Mouse (Mus musculus): Measurements from ENCODE around the gene Foxa3. TPM values are rescaled to one million over a fixed set of nuclear protein-coding genes. Genes with fewer than 3 reads are reported as not detected.

Gene Foxa3
- total and polyA plus RNA-seq, 3 experiments, result not detected

DNA sequence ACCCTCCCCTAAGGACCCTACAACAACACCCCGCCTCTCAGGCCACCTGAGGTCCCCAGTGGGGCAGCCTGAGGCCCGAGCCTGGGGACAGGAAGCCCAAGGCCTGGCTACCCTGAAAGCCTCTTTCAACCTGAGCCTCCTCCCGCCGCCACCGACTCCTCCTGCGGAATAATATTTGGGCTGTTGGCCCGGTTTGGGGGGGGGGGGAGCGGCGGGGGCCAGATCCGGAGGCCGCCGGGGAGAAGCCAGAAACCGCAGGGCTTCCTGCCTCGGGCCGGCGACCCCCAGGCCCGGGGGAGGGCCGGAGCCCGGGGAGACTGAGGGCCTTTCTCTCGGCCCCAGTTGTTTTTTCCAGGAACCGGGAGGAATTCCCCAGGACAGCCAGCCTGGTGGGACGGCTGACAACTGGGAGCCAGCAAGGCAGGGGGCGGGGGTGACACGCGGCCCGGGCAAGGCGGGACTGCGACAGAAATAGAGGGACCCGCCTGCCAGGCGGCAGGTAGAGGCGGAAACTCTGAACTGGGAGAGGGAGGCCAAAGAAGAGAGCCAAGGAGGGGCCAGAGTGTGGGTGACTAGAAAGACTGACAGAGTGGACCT, 11.2 kb downstream of the Foxa3 start:
- Histone ChIP-seq H3K36me3 (replicated peaks) (peaks cover 19% of the 10 kb centered on the region), H3K27me3 (ENCODE audit: insufficient read depth, low read length) (peaks cover 16% of the 10 kb centered on the region), H3K9me3 (replicated peaks) (no peaks in the 10 kb centered on the region), H3K4me3 (ENCODE audit: low read depth, low read length) (peak overlapping the region; percentile 67; the same call in 1 of the 2 replicates), H3K4me1 (ENCODE audit: insufficient read depth, low read depth, low read length) (peaks cover 35% of the 10 kb centered on the region)
- DNase-seq (ENCODE audit: low spot score) (peak; percentile 78), ATAC-seq (ENCODE audit: extremely low read depth, insufficient number of reproducible peaks, low FRiP score, poor library complexity, severe bottlenecking) (no peak; the same call in 1 of the 2 replicates)
- TF ChIP-seq GATA1 (IDR thresholded peaks at IDR 0.05; ENCODE audit: borderline replicate concordance, low read length) (no peak), GATA2 (IDR thresholded peaks at IDR 0.05; ENCODE audit: borderline replicate concordance, low read depth, low read length) (no peak), POLR2AphosphoS5 (IDR thresholded peaks at IDR 0.05; ENCODE audit: insufficient replicate concordance, low read depth, low read length) (no peak), TAL1 (conservative IDR thresholded peaks at IDR 0.05; ENCODE audit: low read depth, low read length) (no peak), CTCF (IDR thresholded peaks at IDR 0.05; ENCODE audit: low read depth, low read length) (no peak)

DNA sequence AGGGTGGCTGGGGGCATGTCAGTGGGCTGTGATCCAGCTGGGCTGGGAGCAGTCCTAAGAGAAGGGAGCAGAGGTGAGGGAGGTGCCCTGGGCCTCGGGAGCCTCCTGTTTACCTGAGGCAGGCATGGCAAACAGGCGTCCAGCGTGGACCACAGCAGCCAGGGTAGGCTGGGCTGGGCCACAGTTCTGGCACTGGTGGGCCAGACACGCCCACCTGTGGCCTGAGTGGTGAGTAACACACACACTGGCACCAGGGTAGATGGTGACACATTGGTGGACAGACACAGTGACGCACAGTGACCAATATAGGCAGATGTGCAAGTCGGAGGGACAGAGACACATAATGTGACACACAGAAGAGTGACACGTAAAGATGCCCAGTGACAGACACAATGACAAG, 12.8 kb downstream of the Foxa3 start:
- DNase-seq (ENCODE audit: low spot score) (no peak), ATAC-seq (ENCODE audit: extremely low read depth, insufficient number of reproducible peaks, low FRiP score, poor library complexity, severe bottlenecking) (no peak)
- H3K9me3 ChIP-seq (replicated peaks), result no peaks in the 10 kb centered on the region
- peaks cover 12% of the 10 kb centered on the region for H3K27me3 ChIP-seq (ENCODE audit: insufficient read depth, low read length)
- TF ChIP-seq GATA2 (IDR thresholded peaks at IDR 0.05; ENCODE audit: borderline replicate concordance, low read depth, low read length) (no peak), CTCF (IDR thresholded peaks at IDR 0.05; ENCODE audit: low read depth, low read length) (no peak), TAL1 (conservative IDR thresholded peaks at IDR 0.05; ENCODE audit: low read depth, low read length) (no peak), POLR2AphosphoS5 (IDR thresholded peaks at IDR 0.05; ENCODE audit: insufficient replicate concordance, low read depth, low read length) (no peak), GATA1 (IDR thresholded peaks at IDR 0.05; ENCODE audit: borderline replicate concordance, low read length) (no peak)
- no peak overlapping the region for H3K4me3 ChIP-seq (ENCODE audit: low read depth, low read length)
- peaks cover 34% of the 10 kb centered on the region for H3K36me3 ChIP-seq (replicated peaks)
- peaks cover 50% of the 10 kb centered on the region for H3K4me1 ChIP-seq (ENCODE audit: insufficient read depth, low read depth, low read length)

DNA sequence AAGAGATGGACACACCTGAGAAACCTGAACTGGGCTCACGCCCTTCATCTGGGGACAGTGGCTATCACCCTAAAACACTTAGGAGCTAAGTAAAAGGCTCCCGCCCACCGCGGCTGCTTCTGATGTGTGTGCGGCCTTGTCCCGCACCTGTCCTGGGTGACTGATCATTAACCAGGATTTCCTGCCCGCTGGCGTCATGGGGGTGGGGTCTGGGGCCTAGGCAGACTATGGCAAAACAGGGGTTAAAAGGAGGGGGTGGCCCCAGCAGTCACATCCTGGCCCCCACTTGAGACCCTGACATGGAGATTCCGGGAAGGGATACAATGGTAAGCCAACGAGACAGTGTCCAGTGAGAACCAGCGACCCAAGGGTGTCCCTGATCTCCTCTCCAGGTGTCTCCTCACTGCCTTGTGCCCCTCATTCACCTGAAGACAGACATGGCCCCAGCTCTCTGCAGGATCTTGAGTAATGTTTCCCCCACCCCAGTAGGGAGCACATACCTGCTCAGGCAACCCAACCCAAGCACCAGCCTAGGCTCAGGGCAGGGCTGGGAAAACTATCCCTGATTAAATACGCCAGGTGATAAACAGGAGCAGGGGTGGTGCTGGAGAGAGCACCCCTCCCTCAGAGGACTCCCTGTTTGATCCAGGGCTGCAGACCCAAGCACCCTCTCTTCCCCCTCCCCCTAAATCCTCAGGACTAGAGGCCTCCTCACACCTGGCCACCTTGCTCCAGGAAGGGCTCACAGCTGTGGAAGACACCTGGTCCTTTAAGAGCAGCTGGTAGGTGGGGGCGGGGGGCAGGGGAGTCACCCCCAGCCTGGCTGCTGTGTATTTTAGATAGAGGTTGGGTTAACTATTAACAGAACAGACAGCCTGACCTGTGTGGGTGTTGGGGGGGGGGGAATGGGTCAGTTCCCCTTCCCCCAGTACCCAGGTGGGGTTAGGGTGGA, 16.0 kb downstream of the Foxa3 start:
- ATAC-seq (ENCODE audit: extremely low read depth, insufficient number of reproducible peaks, low FRiP score, poor library complexity, severe bottlenecking) (no peak), DNase-seq (ENCODE audit: low spot score) (no peak)
- peaks cover 67% of the 10 kb centered on the region for H3K4me1 ChIP-seq (ENCODE audit: insufficient read depth, low read depth, low read length)
- peaks cover 45% of the 10 kb centered on the region for H3K36me3 ChIP-seq (replicated peaks)
- TF ChIP-seq GATA1 (IDR thresholded peaks at IDR 0.05; ENCODE audit: borderline replicate concordance, low read length) (no peak), POLR2AphosphoS5 (IDR thresholded peaks at IDR 0.05; ENCODE audit: insufficient replicate concordance, low read depth, low read length) (no peak), CTCF (IDR thresholded peaks at IDR 0.05; ENCODE audit: low read depth, low read length) (no peak), TAL1 (conservative IDR thresholded peaks at IDR 0.05; ENCODE audit: low read depth, low read length) (no peak), GATA2 (IDR thresholded peaks at IDR 0.05; ENCODE audit: borderline replicate concordance, low read depth, low read length) (no peak)
- H3K9me3 ChIP-seq (replicated peaks), result no peaks in the 10 kb centered on the region
- no peaks in the 10 kb centered on the region for H3K27me3 ChIP-seq (ENCODE audit: insufficient read depth, low read length)
- no peak overlapping the region; the same call in 1 of the 2 replicates for H3K4me3 ChIP-seq (ENCODE audit: low read depth, low read length)

DNA sequence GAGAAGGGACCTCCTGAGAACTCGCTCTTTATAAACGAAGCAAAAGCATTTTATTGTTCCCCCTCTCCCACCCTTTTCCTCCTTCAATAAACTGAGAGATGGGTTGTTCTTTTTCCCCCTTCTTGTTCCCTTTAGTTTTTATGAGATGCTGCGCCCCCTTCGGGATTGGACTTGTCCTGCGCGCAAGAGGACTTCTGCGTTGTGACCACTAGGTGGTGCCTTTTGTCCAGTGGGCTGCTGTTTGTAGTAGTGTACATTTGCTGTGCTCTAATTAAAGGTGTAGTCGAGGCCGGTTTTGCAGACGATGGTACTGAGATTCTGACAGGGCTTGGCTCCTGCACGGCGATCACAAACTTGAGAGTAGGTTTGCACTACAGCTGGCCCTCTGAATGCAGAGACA, 16.9 kb downstream of the Foxa3 start:
- Histone ChIP-seq H3K4me1 (ENCODE audit: insufficient read depth, low read depth, low read length) (peaks cover 67% of the 10 kb centered on the region), H3K4me3 (ENCODE audit: low read depth, low read length) (peak overlapping the region; percentile 90; the same call in 1 of the 2 replicates), H3K9me3 (replicated peaks) (no peaks in the 10 kb centered on the region), H3K36me3 (replicated peaks) (peaks cover 45% of the 10 kb centered on the region), H3K27me3 (ENCODE audit: insufficient read depth, low read length) (no peaks in the 10 kb centered on the region)
- DNase-seq (ENCODE audit: low spot score) (no peak), ATAC-seq (ENCODE audit: extremely low read depth, insufficient number of reproducible peaks, low FRiP score, poor library complexity, severe bottlenecking) (peak; percentile 43; the same call in 1 of the 2 replicates)
- peak; percentile 96 for TF ChIP-seq CTCF (IDR thresholded peaks at IDR 0.05; ENCODE audit: low read depth, low read length)
- TF ChIP-seq GATA1 (IDR thresholded peaks at IDR 0.05; ENCODE audit: borderline replicate concordance, low read length), result no peak
- TF ChIP-seq GATA2 (IDR thresholded peaks at IDR 0.05; ENCODE audit: borderline replicate concordance, low read depth, low read length), result no peak

DNA sequence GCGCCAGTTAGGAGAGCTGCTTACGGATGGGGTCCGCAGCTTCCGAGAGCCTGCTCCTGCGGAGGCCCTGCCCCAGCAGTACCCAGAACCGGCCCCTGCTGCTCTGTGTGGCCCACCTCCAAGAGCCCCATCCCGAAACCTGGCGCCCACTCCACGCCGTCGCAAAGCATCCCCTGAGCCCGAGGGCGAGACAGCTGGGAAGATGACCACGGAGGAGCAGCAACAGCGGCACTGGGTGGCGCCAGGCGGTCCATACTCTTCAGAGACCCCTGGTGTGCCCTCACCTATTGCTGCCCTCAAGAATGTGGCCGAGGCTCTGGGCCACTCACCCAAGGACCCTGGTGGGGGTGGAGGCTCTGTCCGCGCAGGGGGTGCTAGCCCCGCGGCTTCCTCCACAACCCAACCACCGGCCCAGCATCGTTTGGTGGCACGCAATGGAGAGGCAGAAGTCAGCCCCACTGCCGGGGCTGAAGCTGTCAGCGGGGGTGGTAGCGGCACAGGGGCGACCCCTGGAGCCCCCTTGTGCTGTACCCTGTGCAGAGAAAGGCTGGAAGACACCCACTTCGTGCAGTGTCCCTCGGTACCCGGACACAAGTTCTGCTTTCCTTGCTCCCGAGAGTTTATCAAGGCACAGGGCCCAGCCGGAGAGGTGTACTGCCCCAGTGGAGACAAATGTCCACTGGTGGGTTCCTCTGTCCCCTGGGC, 17.8 kb downstream of the Foxa3 start:
- Histone ChIP-seq H3K4me3 (ENCODE audit: low read depth, low read length) (peak overlapping the region; percentile 90), H3K36me3 (replicated peaks) (peaks cover 55% of the 10 kb centered on the region), H3K27me3 (ENCODE audit: insufficient read depth, low read length) (no peaks in the 10 kb centered on the region), H3K4me1 (ENCODE audit: insufficient read depth, low read depth, low read length) (peaks cover 69% of the 10 kb centered on the region), H3K9me3 (replicated peaks) (no peaks in the 10 kb centered on the region)
- DNase-seq (ENCODE audit: low spot score) (no peak), ATAC-seq (ENCODE audit: extremely low read depth, insufficient number of reproducible peaks, low FRiP score, poor library complexity, severe bottlenecking) (no peak)
- TF ChIP-seq CTCF (IDR thresholded peaks at IDR 0.05; ENCODE audit: low read depth, low read length) (no peak), TAL1 (conservative IDR thresholded peaks at IDR 0.05; ENCODE audit: low read depth, low read length) (no peak), GATA1 (IDR thresholded peaks at IDR 0.05; ENCODE audit: borderline replicate concordance, low read length) (no peak), POLR2AphosphoS5 (IDR thresholded peaks at IDR 0.05; ENCODE audit: insufficient replicate concordance, low read depth, low read length) (no peak), GATA2 (IDR thresholded peaks at IDR 0.05; ENCODE audit: borderline replicate concordance, low read depth, low read length) (no peak)
